Mouse (Mus musculus): Measurements from ENCODE around the gene Ykt6. TPM values are rescaled to one million over a fixed set of nuclear protein-coding genes. Genes with fewer than 3 reads are reported as not detected.

Gene Ykt6
- total and polyA plus RNA-seq, 3 experiments = 46.3 to 62.2 (median 53.4) TPM

GRCm38 (mm10) chr11:5968223-5968622, 12.7 kb downstream of the Ykt6 start:
- 86% methylated on average over 6 of the region's 6 CpGs for WGBS
- H3K27me3 ChIP-seq (ENCODE audit: control insufficient read depth, insufficient read depth, low read length) = no peaks in the 10 kb centered on the region
- no peak for TF ChIP-seq POLR2A (IDR thresholded peaks at IDR 0.05; ENCODE audit: insufficient read depth, low read depth, low read length)
- H3K27ac ChIP-seq = no peak overlapping the region
- H3K9ac ChIP-seq (ENCODE audit: low read depth, low read length) = no peak overlapping the region
- no peaks in the 10 kb centered on the region for H3K4me1 ChIP-seq (ENCODE audit: control insufficient read depth, insufficient read depth, low read length)
- no peaks in the 10 kb centered on the region for H3K36me3 ChIP-seq (ENCODE audit: control insufficient read depth, insufficient read depth, low read length)
- no peaks in the 10 kb centered on the region for H3K79me2 ChIP-seq (replicated peaks; ENCODE audit: control insufficient read depth, insufficient read depth, low read length)
- intact Hi-C loops (cut with DNase I) = no loop called here
- no peak overlapping the region for H3K4me3 ChIP-seq
- no peak for DNase-seq

- 69% methylated on average over 7 of the region's 7 CpGs for WGBS
- no peak overlapping the region for H3K9ac ChIP-seq (ENCODE audit: low read depth, low read length)
- no peak overlapping the region for H3K27ac ChIP-seq
- no peak for DNase-seq
- TF ChIP-seq CTCF (IDR thresholded peaks at IDR 0.05) (no peak), EP300 (IDR thresholded peaks at IDR 0.05; ENCODE audit: insufficient read depth, low read depth, low read length) (no peak), POLR2A (IDR thresholded peaks at IDR 0.05; ENCODE audit: insufficient read depth, low read depth, low read length) (no peak)
- H3K4me1 ChIP-seq (ENCODE audit: control insufficient read depth, insufficient read depth, low read length) = no peaks in the 10 kb centered on the region
- no peaks in the 10 kb centered on the region for H3K79me2 ChIP-seq (replicated peaks; ENCODE audit: control insufficient read depth, insufficient read depth, low read length)
- H3K36me3 ChIP-seq (ENCODE audit: control insufficient read depth, insufficient read depth, low read length) = no peaks in the 10 kb centered on the region
- intact Hi-C loops (cut with DNase I) = no loop called here
- no peak overlapping the region for H3K4me3 ChIP-seq
- no peaks in the 10 kb centered on the region for H3K27me3 ChIP-seq (ENCODE audit: control insufficient read depth, insufficient read depth, low read length)
These were observed 15.7 kb downstream of the Ykt6 start for GRCm38 (mm10) chr11:5971202-5971601.

- TF ChIP-seq EP300 (IDR thresholded peaks at IDR 0.05; ENCODE audit: insufficient read depth, low read depth, low read length) = no peak
- no peak for TF ChIP-seq POLR2A (IDR thresholded peaks at IDR 0.05; ENCODE audit: insufficient read depth, low read depth, low read length)
- TF ChIP-seq CTCF (IDR thresholded peaks at IDR 0.05) = no peak
- intact Hi-C loops (cut with DNase I) = no loop called here
- no peak overlapping the region for H3K4me3 ChIP-seq
- no peaks in the 10 kb centered on the region for H3K27me3 ChIP-seq (ENCODE audit: control insufficient read depth, insufficient read depth, low read length)
- H3K4me1 ChIP-seq (ENCODE audit: control insufficient read depth, insufficient read depth, low read length) = no peaks in the 10 kb centered on the region
- H3K36me3 ChIP-seq (ENCODE audit: control insufficient read depth, insufficient read depth, low read length) = no peaks in the 10 kb centered on the region
- WGBS = 48% methylated on average over 7 of the region's 7 CpGs
- no peak overlapping the region for H3K9ac ChIP-seq (ENCODE audit: low read depth, low read length)
- H3K27ac ChIP-seq = no peak overlapping the region
- no peak for DNase-seq
- no peaks in the 10 kb centered on the region for H3K79me2 ChIP-seq (replicated peaks; ENCODE audit: control insufficient read depth, insufficient read depth, low read length)
These were observed 17.7 kb downstream of the Ykt6 start for GRCm38 (mm10) chr11:5973151-5973550.

GRCm38 (mm10) chr11:5974053-5974452, 18.6 kb downstream of the Ykt6 start:
- intact Hi-C loops (cut with DNase I) = no loop called here
- no peaks in the 10 kb centered on the region for H3K36me3 ChIP-seq (ENCODE audit: control insufficient read depth, insufficient read depth, low read length)
- 61% methylated on average over 6 of the region's 6 CpGs for WGBS
- H3K27ac ChIP-seq = no peak overlapping the region
- no peak for TF ChIP-seq EP300 (IDR thresholded peaks at IDR 0.05; ENCODE audit: insufficient read depth, low read depth, low read length)
- no peak for TF ChIP-seq POLR2A (IDR thresholded peaks at IDR 0.05; ENCODE audit: insufficient read depth, low read depth, low read length)
- TF ChIP-seq CTCF (IDR thresholded peaks at IDR 0.05) = no peak
- H3K9ac ChIP-seq (ENCODE audit: low read depth, low read length) = no peak overlapping the region
- no peaks in the 10 kb centered on the region for H3K27me3 ChIP-seq (ENCODE audit: control insufficient read depth, insufficient read depth, low read length)
- no peaks in the 10 kb centered on the region for H3K4me1 ChIP-seq (ENCODE audit: control insufficient read depth, insufficient read depth, low read length)
- no peak overlapping the region for H3K4me3 ChIP-seq
- no peaks in the 10 kb centered on the region for H3K79me2 ChIP-seq (replicated peaks; ENCODE audit: control insufficient read depth, insufficient read depth, low read length)
- DNase-seq = no peak

- Histone ChIP-seq H3K27me3 (ENCODE audit: control insufficient read depth, insufficient read depth, low read length) (no peaks in the 10 kb centered on the region), H3K9ac (ENCODE audit: low read depth, low read length) (no peak overlapping the region), H3K27ac (no peak overlapping the region), H3K4me1 (ENCODE audit: control insufficient read depth, insufficient read depth, low read length) (no peaks in the 10 kb centered on the region), H3K36me3 (ENCODE audit: control insufficient read depth, insufficient read depth, low read length) (no peaks in the 10 kb centered on the region), H3K79me2 (replicated peaks; ENCODE audit: control insufficient read depth, insufficient read depth, low read length) (no peaks in the 10 kb centered on the region), H3K4me3 (no peak overlapping the region)
- TF ChIP-seq CTCF (IDR thresholded peaks at IDR 0.05) (no peak), EP300 (IDR thresholded peaks at IDR 0.05; ENCODE audit: insufficient read depth, low read depth, low read length) (no peak), POLR2A (IDR thresholded peaks at IDR 0.05; ENCODE audit: insufficient read depth, low read depth, low read length) (no peak)
- intact Hi-C loops (cut with DNase I) = no loop called here
- DNase-seq = no peak
- WGBS = 69% methylated on average over 2 of the region's 2 CpGs
These were observed 19.6 kb downstream of the Ykt6 start for GRCm38 (mm10) chr11:5975068-5975467.

- 37% methylated on average over 9 of the region's 9 CpGs for WGBS
- Histone ChIP-seq H3K27ac (no peak overlapping the region), H3K9ac (ENCODE audit: low read depth, low read length) (no peak overlapping the region), H3K4me3 (no peak overlapping the region), H3K27me3 (ENCODE audit: control insufficient read depth, insufficient read depth, low read length) (no peaks in the 10 kb centered on the region), H3K36me3 (ENCODE audit: control insufficient read depth, insufficient read depth, low read length) (no peaks in the 10 kb centered on the region), H3K4me1 (ENCODE audit: control insufficient read depth, insufficient read depth, low read length) (no peaks in the 10 kb centered on the region), H3K79me2 (replicated peaks; ENCODE audit: control insufficient read depth, insufficient read depth, low read length) (no peaks in the 10 kb centered on the region)
- intact Hi-C loops (cut with DNase I) = no loop called here
- no peak for DNase-seq
- TF ChIP-seq CTCF (IDR thresholded peaks at IDR 0.05) (no peak), EP300 (IDR thresholded peaks at IDR 0.05; ENCODE audit: insufficient read depth, low read depth, low read length) (no peak), POLR2A (IDR thresholded peaks at IDR 0.05; ENCODE audit: insufficient read depth, low read depth, low read length) (no peak)
These were observed 20.6 kb downstream of the Ykt6 start for GRCm38 (mm10) chr11:5976106-5976505.
